Mouse (Mus musculus): Measurements from ENCODE around the gene Plpp2. TPM values are rescaled to one million over a fixed set of nuclear protein-coding genes. Genes with fewer than 3 reads are reported as not detected.

The Plpp2 gene
- total RNA-seq, 2 experiments from 2014 or later = 5.1 to 13.5 TPM

DNA sequence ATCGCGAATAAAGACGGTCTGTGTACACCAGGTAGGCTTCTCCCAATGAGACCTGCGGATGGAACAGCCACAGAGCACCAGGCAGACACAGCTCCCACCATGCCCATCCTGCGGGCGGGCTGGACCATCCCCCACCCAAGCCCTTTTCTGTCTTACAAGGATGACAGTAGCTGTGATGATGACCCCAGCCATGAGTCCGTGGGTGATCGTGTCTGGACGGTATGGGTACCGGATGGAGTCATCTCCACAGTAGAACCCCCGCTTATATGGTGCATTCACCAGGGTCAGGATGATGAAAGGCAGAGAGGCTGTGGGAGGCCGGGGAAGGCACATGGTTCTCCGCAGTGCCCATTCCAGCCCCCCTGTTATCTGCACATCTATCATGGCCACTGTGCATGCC is 2.9 kb downstream of the Plpp2 start:
- ATAC-seq (ENCODE audit: poor library complexity, severe bottlenecking) = no peak

DNA sequence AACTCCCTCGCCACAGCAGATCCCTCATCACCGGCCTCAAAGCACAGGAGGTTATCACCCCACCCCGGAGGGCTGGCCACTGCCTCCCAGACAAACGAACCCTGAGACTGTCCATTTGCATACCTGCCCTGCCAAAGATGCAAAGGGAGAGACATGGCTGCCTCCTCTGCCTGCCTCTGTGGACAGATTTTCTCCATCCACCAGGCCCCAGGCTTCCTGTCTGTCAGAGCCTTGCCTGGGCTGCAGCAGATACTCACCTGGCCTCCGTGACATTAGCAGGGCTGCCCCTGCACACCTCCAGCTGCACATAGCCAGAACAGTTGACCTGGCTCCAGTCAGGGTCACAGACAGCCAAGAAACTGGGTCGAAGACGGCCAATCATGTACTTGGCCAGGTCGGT is 3.4 kb downstream of the Plpp2 start:
- no peak for ATAC-seq (ENCODE audit: poor library complexity, severe bottlenecking)

DNA sequence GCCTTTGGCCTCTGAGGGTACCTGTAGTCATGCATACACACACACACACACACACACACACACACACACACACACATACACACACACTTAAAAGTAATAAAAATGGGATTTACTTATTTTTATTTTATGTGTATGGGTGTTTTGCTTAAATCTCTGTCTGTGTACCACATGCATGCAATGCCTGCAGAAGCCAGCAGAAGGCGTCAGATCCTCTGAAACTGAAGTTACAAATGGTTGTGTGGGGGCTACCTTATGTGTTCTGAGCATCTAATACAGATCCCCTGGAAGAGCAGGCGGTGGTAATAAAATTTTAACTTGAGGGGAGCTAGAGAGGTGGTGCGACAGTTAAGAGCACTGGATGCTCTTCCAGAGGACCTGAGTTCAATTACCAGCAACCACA is 5.5 kb downstream of the Plpp2 start:
- no peak for ATAC-seq (ENCODE audit: poor library complexity, severe bottlenecking)

DNA sequence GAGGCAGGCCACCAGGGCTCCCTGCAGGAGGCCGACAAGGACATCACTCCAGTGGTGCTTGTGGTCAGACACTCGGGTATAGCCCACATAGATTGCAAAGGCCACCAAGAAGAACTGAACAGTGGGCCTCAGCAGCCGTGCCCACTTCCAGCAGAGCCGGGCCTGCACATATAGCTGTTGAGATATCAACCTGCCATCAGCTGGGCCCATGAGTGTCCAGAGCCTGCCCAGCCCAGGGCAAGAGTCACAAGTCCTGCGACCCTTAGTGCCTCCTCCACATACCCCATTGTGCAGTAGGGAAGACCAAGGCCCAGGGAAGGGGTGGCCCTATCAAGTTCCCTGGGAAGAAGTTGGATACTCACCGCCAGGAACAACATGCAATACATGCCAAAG is 6.1 kb downstream of the Plpp2 start:
- no peak for ATAC-seq (ENCODE audit: poor library complexity, severe bottlenecking)

DNA sequence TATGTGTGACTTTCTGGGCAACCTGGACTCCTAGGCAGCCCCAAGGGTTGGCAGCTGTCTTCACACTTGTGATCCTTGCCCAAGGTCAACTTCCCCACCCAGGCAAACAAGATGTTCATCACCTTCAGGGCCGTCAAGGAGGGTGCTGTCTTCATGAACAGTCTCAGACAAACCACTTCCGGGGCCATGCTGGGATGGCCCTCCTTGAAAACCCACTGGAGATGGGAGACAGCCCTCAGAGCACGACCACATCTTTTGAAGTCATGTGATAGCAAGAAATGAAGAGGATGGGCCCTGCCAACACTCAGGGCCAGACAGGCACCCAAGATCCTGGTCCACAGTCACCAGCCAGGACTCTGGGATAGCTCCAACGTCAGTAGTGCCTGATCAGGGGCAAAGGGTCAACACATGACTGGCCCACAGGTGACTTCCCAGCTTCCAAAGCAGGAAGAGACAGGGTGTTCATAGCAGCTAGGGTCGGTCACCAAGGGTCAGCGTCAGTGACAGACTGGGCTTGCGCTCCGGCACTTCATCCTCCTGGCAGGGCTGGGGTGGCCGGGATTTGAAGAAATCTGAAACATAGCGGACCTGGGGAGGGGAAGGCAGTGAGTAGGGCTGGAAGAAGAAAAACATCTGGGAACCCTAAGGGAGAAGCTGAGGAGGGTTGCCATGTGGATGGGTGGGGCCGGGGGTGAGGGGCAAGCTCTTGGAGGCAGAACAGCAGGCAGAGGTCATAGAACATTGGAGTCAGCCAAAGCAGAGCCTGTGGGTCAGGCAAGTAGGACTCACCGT is 6.7 kb downstream of the Plpp2 start:
- no peak for ATAC-seq (ENCODE audit: poor library complexity, severe bottlenecking)

DNA sequence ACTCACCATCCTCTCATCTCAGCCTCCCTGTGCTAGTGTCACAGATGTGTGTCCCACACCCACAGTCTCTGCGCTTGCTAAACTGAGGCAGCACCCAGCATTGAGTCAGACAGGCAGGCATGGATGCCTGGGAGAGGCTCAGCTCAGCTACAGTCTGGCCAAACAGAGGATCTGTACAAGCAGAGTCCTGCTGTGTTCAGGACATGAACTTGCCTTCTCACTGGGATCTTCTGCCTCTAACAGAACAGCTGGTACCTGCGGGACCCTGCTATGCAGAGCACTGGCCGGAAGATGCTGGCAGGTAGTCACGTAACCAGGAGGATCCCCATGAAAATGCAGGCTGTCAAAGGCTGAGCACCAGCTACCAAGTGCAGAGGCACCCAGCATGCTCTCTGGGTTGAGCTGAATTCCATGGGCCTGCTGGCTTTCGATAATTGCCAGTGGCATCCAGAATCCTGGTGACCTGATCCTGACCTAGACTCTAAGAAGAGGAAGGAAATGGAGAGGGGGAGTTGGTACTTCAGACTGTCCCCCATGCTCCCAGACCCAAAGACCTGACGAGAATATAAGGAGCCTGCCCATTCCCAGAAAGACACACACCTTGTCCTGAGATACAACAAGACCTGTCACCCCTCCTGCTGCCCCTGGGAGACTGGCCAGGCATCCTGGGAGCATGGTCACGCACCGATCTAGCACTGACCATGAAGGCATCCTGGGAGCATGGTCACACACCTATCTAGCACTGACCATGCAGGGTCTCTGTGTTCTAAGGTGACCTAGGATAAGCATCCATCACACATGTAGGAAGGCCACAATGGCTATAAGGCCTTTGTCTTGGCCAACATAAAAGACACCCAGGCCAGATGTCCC is 7.9 kb downstream of the Plpp2 start:
- no peak for ATAC-seq (ENCODE audit: poor library complexity, severe bottlenecking)

DNA sequence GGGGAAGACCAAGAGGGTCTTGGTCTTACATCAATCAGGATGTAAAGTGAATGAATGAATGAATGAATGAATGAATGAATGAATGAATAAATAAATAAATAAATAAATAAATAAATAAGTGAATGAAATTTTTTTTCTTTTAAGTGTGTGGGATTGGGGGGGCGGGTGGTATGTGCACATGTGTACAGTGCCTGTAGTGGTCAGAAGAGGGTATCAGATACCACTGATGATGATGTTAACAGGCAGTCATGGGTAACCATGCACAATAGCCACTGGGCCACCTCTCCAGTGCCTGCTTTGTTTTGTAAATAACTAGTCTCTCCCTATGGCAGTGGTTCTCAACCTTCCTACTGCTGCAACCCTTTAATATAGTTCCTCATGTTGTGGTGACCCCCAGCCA is 9.2 kb downstream of the Plpp2 start:
- no peak for ATAC-seq (ENCODE audit: poor library complexity, severe bottlenecking)

DNA sequence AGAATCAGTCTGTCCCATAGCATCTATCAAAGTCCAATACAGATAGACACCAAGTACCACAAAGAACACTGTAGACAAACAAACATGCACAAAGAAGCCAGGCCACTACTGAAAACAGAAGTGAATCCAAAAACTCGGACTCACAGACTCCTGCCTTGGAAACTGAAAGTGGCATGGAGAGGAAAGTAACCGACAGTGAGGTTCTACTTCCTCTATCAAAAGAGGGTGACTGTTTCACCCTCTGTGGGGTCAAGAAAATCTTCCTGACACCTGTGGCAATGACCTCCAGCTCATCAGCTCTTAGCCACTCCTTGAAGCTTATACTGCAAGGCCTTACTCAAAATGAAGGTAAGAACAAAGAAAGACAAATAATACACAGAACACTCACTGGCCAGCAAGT is 26.9 kb downstream of the Plpp2 start:
- peak; percentile 98 for ATAC-seq (ENCODE audit: poor library complexity, severe bottlenecking)

DNA sequence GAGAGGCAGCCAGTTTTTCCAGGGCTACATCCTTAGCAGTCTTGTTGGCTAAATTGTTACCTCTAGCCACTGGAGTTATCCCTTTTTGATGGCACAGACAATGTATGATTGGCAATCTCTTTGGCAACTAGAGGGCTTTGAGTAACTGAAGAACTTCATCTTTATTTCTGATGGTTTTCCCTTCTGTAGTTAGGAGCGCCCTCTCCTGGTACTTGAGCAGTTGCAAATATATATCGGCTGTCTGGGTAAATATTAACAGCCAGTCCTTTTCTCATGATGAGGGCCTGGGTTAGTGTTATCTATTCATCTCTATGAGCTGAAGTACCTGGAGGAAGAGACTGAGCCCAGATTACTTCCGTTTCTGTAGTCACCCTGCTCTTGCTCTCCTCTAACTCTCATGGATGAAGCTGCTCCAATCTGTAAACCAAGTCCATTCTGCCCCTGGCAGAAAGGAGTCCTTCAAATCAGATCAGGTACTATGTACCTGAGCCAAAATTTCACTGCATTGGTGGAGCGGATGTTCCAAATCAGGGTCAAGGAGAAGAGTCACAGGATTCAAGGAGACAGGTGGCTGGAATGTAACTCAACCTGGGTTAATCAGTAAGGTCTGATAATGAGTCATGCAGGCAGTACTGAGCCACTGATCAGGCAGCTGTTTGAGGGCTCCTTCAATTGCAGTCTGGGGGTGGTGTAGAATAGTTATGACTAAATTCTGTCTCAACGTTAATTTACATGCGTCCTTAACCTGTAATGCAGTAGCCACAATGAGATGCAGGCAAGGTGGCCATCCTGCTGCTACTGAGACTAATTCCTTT is 30.6 kb downstream of the Plpp2 start:
- no peak for ATAC-seq (ENCODE audit: poor library complexity, severe bottlenecking)

DNA sequence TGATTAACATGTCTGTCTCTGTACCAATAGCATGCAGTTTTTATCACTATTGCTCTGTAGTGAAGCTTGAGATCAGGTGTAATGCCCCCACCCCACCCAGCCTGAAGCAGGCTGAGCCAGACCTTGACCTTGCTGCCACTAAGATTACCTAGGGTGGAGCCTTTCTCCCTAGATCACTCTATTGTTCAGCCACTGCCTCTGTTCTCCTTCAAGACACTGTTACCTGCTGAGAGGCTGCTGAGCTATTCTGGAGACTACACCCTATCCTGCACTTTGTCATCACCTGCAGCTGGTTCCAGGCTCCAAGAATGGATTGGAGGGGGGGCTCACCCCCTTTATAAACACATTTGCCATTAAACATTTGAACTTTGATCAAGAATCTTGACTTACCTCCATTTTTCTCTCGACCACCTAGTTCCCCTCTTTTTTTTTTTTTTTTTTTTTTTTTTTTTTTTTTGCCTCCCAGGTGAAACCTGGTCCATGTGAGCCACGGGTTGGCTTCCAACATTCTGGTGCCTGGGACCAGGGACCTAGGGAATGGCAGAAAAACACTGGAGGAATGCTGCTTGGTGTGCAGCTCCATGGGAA is 36.8 kb downstream of the Plpp2 start:
- ATAC-seq (ENCODE audit: poor library complexity, severe bottlenecking) = no peak

DNA sequence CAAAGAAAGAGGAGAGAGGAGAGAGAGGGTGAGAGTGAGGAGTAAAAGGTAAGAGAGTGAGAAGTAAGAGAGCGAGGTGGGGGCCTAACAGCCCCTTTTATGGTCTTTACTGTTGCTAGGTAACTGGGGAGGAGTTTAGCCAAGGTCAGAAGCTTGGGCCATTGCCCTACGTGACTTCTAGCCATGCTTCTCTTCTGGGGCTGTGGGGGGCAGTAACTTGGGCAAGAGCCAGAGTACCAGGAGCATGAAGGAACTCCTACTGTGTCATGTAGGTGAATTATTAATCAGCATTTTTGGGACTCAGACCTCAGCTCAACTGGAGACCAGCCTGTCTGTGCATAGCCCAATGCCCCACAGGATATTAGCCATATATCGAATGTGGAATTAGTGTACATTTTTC is 37.7 kb downstream of the Plpp2 start:
- ATAC-seq (ENCODE audit: poor library complexity, severe bottlenecking) = no peak

Other genes with a start within 250 kb of the Plpp2 start
- gene Vmn2r82, start 177.3 kb downstream of the Plpp2 start, total RNA-seq (2015) = not detected in 2 replicates
- gene Vmn2r82, start 177.3 kb downstream of the Plpp2 start, total RNA-seq (2017) = not detected in 2 replicates
- not detected in 2 replicates for gene Vmn2r83, start 65.1 kb downstream of the Plpp2 start, total RNA-seq (2015)
- gene Vmn2r83, start 65.1 kb downstream of the Plpp2 start, total RNA-seq (2017) = not detected in 2 replicates
- gene Mier2, start 21.4 kb upstream of the Plpp2 start, total RNA-seq (2015) = 5.8 and 7.3 TPM in 2 replicates
- 9.4 and 19.5 TPM in 2 replicates for gene Mier2, start 21.4 kb upstream of the Plpp2 start, total RNA-seq (2017)
- gene Theg, start 53.5 kb upstream of the Plpp2 start, total RNA-seq (2015) = not detected in 2 replicates
- gene Theg, start 53.5 kb upstream of the Plpp2 start, total RNA-seq (2017) = not detected in 2 replicates
- gene C2cd4c, start 80.2 kb upstream of the Plpp2 start, total RNA-seq (2015) = not detected in 2 replicates
- not detected in 2 replicates for gene C2cd4c, start 80.2 kb upstream of the Plpp2 start, total RNA-seq (2017)
- not detected in 2 replicates for gene Shc2, start 104.1 kb upstream of the Plpp2 start, total RNA-seq (2015)
- gene Shc2, start 104.1 kb upstream of the Plpp2 start, total RNA-seq (2017) = not detected in 2 replicates
- not detected in 2 replicates for gene Odf3l2, start 111.9 kb upstream of the Plpp2 start, total RNA-seq (2015)
- gene Odf3l2, start 111.9 kb upstream of the Plpp2 start, total RNA-seq (2017) = not detected in 2 replicates
- gene Madcam1, start 130.8 kb upstream of the Plpp2 start, total RNA-seq (2015) = not detected in 2 replicates
- gene Madcam1, start 130.8 kb upstream of the Plpp2 start, total RNA-seq (2017) = not detected in 2 replicates
- gene Tpgs1, start 135.6 kb upstream of the Plpp2 start, total RNA-seq (2015) = 17.5 and 21.0 TPM in 2 replicates
- 8.8 and 21.1 TPM in 2 replicates for gene Tpgs1, start 135.6 kb upstream of the Plpp2 start, total RNA-seq (2017)
- gene Cdc34, start 148.4 kb upstream of the Plpp2 start, total RNA-seq (2015) = 52.6 and 53.3 TPM in 2 replicates
- gene Cdc34, start 148.4 kb upstream of the Plpp2 start, total RNA-seq (2017) = 70.2 and 100 TPM in 2 replicates
- gene Gzmm, start 155.2 kb upstream of the Plpp2 start, total RNA-seq (2015) = 2.0 and 2.4 TPM in 2 replicates
- 0.20 and 0.92 TPM in 2 replicates for gene Gzmm, start 155.2 kb upstream of the Plpp2 start, total RNA-seq (2017)
- 289 and 306 TPM in 2 replicates for gene Bsg, start 170.7 kb upstream of the Plpp2 start, total RNA-seq (2015)
- 194 and 196 TPM in 2 replicates for gene Bsg, start 170.7 kb upstream of the Plpp2 start, total RNA-seq (2017)
- 0.04 TPM in 1 of 2 replicates, not detected in the other for gene Hcn2, start 182.8 kb upstream of the Plpp2 start, total RNA-seq (2015)
- not detected in 2 replicates for gene Hcn2, start 182.8 kb upstream of the Plpp2 start, total RNA-seq (2017)
- gene Polrmt, start 212.8 kb upstream of the Plpp2 start, total RNA-seq (2015) = 20.9 and 27.8 TPM in 2 replicates
- gene Polrmt, start 212.8 kb upstream of the Plpp2 start, total RNA-seq (2017) = 9.7 and 12.6 TPM in 2 replicates
- not detected in 2 replicates for gene Fgf22, start 221.3 kb upstream of the Plpp2 start, total RNA-seq (2015)
- not detected in 2 replicates for gene Fgf22, start 221.3 kb upstream of the Plpp2 start, total RNA-seq (2017)
- gene Rnf126, start 233.2 kb upstream of the Plpp2 start, total RNA-seq (2015) = 30.4 and 34.0 TPM in 2 replicates
- 12.5 and 13.0 TPM in 2 replicates for gene Rnf126, start 233.2 kb upstream of the Plpp2 start, total RNA-seq (2017)
- gene Fstl3, start 243.5 kb upstream of the Plpp2 start, total RNA-seq (2015) = 3.9 and 5.3 TPM in 2 replicates
- 1.7 and 2.7 TPM in 2 replicates for gene Fstl3, start 243.5 kb upstream of the Plpp2 start, total RNA-seq (2017)